Mouse (Mus musculus): Measurements from ENCODE around the gene Chrm5. TPM values are rescaled to one million over a fixed set of nuclear protein-coding genes. Genes with fewer than 3 reads are reported as not detected.

Gene Chrm5
- total RNA-seq, 2 experiments from 2014 or later, result 10.3 to 12.4 TPM

- DNase-seq (ENCODE audit: low spot score in 2 of 2), result no peak
Measured at GRCm38 (mm10) chr2:112430403-112430802, 50.2 kb downstream of the Chrm5 start.

- DNase-seq (ENCODE audit: low spot score in 2 of 2), result no peak
Measured at GRCm38 (mm10) chr2:112429665-112430064, 50.9 kb downstream of the Chrm5 start.

Other genes starting within 250 kb of the Chrm5 start
- gene Lpcat4, start 241.3 kb downstream of the Chrm5 start, total RNA-seq (2021), result 10 to 100 TPM; 61.9 to 78.3 TPM
- gene Nutm1, start 221.5 kb downstream of the Chrm5 start, total RNA-seq (2021), result not detected
- gene Nop10, start 218.8 kb downstream of the Chrm5 start, total RNA-seq (2021), result 10 to 100 TPM; 66.1 to 67.8 TPM
- gene Slc12a6, start 214.9 kb downstream of the Chrm5 start, total RNA-seq (2021), result 10 to 100 TPM; 84.5 to 95.5 TPM
- 1 to 10 TPM in 1 of 2 experiments, under 1 TPM in 1; 0.98 to 1.8 TPM for gene Gm21985, start 214.5 kb downstream of the Chrm5 start, total RNA-seq (2021)
- gene Emc4, start 112.7 kb downstream of the Chrm5 start, total RNA-seq (2021), result 100 to 1,000 TPM; 160 to 166 TPM
- 10 to 100 TPM; 11.2 to 12.0 TPM for gene Katnbl1, start 101.6 kb downstream of the Chrm5 start, total RNA-seq (2021)
- gene Emc7, start 25.8 kb downstream of the Chrm5 start, total RNA-seq (2021), result 10 to 100 TPM; 38.8 to 39.6 TPM
- 1 to 10 TPM; 7.9 to 8.0 TPM for gene Aven, start 12.2 kb upstream of the Chrm5 start, total RNA-seq (2021)

Data from layer of hippocampus, postnatal 14 days (tissue).